Mouse (Mus musculus) layer of hippocampus, postnatal 10 days (tissue): Measurements from ENCODE around the gene Heg1. TPM values are rescaled to one million over a fixed set of nuclear protein-coding genes. Genes with fewer than 3 reads are reported as not detected.

Experiments
- DNase-seq, 2 experiments: peaks; one replicate each; pipeline ENCODE4 v3.0.0; 2021; ENCODE audit warnings: low spot score in 2 of 2
- long read RNA-seq: library from polyadenylated mRNA; stranded (forward); transcript quantifications from one replicate; pipeline ENCODE4 v2.0.0, GENCODE M21; 2023
- total RNA-seq, 2 experiments: library from RNA; stranded (reverse); gene quantifications; 2 replicates each; pipeline ENCODE4 v1.2.3; 2021

Gene Heg1
- 10 to 100 TPM; 31.9 to 32.4 TPM for total RNA-seq
- long read RNA-seq, partial matches to known transcripts: 2 of 10 reads
- long read RNA-seq, other reads (novel, unspliced or antisense): 7 of 10 reads

DNA sequence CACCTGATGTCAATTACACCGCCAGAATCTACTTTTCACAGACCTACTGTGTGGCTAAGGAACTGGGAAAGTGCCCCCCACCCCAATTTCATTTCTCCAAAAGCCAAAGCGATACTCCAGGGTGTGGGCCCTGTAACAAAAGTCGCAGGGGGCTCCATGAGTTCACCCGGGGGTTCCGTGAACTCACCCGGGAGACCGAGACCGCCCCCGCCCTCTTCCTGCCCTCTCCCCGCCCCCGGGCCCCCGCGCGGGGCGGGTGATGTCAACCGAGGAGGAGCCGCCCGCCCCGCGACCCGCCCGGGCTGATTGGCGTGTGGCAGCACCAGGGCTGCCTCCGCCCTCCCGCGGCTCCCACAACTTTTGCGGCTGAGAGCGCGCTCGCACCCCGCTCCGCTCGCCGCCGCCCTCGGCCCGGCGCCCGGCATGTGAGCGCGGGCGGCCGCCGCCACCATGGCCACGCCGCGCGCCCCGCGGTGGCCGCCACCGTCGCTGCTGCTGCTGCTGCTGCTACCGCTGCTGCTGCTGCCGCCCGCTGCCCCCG, at the start of gene Heg1:
Heg1 (plus strand) TSS at position 209 of the 541 bp plus-strand sequence.
- peak; percentile 59 to 72 for DNase-seq

DNA sequence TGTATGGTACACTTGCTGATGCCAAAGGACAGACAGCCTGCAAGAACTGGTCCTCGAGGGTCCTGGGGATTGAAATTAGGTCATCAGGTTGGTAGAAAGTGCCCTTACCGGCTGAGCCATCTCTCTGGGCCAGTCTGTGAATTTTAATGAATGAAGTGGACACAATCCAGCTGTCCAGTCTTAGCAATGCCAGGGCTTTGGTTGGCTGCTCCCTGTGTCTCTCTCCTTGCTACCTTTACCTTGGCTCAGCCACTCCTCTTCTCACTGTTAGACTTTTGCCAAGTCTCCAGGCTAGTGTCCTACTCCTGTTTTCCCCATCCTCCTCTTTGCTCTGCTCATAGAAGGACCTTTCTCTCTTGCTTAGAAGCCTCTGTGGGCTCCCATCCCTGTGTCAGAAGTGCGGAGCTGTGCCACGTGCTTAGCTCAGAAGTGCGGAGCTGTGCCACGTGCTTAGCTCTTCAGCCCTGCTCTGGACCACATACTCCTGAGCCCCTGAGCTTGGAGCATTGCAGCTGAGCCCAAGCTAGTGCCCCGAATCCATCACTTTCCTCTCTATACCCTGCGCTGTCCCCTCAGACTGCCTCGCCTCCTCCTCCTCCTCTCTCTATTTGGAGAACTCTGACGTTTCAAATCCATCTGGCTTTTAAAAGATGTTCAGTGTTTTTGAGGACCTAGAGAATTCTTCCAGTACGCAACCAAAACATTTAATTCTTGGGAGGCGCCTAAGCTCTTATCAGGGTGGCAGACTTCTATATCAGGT, 48.2 kb upstream of the Heg1 start:
- DNase-seq: no peak

DNA sequence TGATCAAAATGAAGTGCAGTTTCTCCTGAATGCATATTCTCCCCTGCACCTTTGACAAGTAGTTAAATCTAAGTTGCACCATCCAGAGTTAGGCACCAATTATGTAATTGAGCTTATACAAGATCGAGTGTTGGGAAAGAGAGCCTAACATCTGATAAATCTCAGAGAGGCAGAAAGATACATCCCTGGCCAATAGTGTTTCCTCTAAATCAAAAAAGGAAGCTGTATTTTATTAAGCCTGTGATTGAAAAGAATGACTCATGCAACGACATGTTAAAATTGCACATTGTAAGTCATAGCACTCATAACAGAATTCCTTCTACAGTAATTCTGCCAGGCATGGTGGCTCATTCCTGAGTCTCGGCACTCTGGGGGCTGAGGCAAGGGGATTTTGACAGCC, 42.4 kb upstream of the Heg1 start:
- DNase-seq: no peak

DNA sequence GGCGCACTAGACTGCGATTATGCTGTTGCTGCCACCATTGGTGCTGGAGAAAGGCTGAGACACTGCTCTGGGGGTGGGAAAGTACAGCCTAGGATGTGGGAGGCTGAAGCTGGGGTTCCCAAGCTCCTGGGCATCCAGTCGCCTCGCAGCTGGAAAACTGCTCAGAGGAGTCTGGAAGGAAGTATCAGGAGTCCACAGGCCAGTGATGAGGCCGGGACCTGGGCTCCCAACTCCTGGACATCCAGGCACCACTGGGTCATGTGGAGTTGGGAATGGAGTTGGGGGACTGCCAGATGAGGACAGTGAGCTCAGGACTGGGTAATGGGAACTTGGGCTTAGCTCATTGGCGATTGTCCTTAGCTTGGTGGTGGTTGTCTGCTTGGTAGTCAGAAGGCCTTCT, 31.1 kb upstream of the Heg1 start:
- no peak for DNase-seq

DNA sequence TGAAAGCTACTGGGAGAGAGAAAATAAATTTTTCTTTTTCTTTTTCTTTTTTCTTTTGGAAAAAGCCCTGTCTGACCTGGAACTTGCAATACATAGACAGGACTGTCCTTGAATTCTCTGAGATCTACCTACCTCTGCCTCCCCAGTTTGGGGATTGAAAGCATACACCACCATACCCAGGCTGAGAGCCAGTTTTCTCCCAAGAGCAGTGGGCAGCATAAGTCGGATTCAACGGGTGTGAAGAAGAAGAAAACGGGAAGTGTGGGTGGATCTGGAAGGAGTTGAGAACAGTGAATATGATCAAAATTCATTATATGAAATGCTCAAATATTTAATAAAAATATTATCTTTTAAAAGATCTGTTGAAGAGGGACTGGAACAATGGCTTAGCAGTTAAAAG, 28.7 kb upstream of the Heg1 start:
- no peak for DNase-seq

DNA sequence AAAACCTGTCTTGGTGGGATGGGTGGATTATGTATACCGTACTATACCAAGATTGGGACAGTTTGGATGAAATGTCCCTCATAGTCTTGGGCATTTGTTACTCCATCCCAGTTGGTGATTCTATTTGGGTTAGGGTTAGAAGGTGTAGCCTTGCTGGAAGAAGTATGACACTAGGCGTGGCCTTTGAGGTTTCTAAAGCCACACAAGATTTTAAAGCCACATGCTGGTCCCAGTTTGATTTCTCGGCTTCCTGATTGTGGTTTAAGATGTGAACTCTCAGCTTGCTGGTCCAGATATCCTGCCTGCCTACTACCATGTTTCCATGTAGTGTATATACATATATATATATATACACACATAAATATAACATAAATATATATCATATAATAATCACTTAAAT, 27.0 kb upstream of the Heg1 start:
- DNase-seq: no peak

DNA sequence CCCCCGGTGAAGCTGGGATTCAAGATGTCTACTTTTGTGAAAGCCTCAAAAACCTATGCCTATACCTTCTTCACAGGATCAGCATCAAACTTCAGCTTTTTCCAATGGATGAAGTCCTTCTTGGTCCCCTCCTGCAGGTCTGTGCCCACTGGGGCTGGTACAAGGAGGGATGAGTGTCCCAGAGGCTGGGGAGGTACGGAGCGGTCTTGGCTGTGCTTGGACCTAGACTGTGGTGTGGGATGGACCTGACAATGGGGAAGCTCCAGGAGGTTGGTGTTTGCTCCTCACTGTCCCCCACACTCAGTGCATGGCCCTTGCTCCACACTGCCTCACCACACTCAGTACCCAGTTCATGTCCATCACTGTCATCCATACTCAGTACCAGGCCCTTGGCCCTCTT, 26.0 kb upstream of the Heg1 start:
- DNase-seq: no peak

DNA sequence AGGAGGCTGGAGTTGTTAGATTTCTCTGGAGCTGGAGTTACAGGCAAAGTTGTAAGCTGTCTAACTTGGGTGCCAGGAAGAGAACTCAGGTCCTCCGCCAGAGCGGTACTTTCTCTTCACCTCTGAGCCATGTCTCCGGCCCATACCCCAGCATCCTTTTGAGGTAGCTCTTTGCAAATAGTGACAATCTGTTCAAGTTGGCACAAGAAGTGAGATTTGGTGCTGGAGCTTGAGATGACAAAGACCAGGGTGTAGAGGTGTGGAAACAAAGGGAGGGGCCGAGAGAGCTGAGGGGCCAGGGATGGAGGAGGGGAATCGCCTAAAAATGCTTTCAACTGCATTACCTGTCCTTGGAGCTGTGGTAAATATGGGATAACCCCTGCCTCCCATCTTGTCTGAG, 24.6 kb upstream of the Heg1 start:
- no peak for DNase-seq

DNA sequence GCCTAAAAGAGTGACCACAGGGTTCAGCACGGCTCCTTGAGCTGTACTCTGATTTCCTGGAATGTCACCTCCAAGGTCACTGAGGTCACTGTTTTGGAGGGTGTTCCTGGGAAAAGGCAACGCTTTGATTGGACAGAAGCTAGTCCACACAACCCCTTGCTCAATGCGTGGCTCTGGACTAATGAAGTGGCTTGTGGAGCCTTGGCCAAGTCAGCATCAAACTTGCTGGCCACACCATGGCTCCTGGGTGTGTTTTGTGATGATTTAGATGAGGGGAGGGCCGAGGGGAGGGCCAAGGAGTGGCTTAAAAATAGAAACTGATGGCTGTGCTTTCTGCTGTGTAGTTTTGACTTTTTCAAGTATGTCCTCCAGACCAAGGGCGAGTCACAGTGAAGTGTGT, 24.0 kb upstream of the Heg1 start:
- DNase-seq: no peak

DNA sequence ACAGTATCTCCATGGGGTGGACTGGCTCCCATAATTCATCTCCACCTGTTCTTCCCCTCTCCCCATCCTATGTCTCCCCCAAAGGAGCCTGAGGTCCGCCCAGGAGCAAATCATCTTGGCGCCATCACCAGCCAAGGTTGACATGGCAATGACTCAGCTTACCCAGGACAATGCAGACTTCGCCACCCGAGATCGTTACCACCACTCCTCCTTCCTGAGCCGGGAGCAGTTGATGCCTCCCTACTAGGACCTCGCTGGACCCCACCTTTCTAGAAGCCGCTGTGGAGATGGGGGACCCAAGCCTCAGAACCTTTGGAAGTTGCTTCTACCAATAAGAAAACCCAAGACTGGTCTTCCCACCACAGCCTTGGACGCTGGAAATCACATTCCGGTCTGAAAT, 21.3 kb upstream of the Heg1 start:
- no peak for DNase-seq

DNA sequence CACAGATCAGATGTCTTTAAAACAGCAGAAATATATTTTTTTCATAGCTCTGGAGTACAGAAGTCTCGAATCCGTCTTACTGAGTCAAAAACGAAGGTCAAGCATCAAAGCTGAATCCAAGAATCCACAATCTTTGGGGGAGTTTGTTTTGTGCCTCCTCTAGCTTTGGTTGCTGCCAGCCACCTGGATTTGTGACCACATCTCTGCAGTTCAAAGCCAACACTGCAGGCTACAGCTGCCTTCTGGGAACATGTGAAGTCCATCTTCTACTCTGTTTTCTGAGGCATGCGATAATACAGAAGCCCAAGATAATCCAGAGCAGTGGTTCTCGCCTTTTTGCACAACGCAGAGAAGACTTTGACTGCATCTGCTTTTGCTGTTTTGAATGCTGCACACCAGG, 17.9 kb upstream of the Heg1 start:
- no peak for DNase-seq

DNA sequence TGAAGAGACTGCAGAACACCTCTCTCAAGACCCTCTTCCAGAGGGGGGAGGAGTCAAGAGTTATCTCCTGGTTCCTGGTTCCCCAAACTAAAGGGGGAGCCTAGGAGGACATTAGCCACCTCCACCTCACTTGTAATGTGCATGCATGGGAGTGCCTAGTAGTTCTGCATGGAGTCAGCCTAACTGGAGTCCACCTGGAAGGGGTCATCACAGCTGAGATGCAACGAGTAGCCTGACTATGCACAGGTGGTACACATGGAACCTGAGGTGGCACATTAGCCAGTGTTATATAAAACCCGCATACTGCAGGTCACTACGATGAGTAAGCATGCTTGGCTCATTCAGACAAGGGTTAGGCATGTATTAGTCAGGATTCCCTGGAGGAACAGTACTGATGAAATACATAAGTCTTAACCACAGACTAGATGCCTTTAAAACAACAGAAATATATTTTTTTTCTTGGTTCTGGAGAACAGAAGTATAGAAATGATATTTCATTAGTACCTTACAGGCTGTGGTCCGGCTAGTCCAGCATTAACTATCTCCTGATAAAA, 17.1 kb upstream of the Heg1 start:
- DNase-seq: no peak

DNA sequence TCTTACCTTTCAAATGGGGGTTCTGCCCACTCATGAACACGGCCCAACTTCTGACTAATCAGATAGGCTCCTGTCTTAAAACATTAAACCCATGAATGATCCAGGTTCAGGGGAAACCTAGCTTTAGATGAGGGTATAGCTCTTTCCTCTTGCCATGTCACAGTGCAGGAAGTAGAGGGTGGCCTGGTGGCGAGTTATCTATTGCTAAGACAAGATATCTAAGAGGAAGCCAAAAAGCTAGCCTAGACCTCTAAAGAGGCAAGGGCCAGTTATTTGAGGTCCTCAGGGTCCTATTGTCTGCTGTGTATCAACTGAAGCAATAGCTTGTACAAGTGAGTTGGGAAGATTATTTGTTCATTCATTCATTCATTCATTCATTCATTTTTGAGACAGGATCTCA, 15.7 kb upstream of the Heg1 start:
- DNase-seq: no peak

DNA sequence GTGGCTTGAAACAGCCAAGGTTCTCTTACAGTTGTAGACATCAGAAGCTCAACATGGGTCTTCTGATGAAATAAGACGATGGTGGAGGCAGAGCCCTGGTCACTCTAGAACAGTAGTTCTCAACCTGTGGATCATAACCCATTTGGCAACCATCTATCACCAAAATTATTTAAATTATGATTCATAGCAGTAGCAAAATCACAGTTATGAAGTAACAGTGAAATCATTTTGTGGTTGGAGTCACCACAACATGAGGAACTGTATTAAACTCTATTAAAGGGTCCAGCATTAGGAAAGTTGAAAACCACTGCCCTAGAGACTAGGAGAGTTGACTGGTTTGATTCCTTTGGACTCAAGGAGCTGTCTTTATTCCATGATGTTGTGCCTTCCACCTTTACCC, 15.1 kb upstream of the Heg1 start:
- DNase-seq: no peak

DNA sequence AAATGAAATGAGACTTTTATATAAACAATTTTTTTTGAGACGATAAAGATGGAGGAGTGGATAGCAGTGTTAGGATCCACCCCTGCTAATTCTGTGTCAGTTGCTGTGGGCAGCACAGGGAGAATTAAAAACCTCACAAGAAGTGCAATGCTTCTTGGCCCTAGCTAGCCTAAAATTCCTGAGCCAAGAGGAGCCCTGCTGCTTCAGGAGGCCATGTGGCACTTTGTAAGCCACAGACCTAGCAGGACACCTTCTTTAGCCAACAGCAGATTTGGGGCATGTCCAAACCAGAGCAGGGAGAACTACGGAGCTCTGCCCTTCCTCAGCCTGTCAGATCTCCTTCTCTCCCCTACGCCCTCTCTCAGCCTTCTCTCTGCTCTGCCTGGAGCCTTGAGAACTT, 13.8 kb upstream of the Heg1 start:
- DNase-seq: no peak

DNA sequence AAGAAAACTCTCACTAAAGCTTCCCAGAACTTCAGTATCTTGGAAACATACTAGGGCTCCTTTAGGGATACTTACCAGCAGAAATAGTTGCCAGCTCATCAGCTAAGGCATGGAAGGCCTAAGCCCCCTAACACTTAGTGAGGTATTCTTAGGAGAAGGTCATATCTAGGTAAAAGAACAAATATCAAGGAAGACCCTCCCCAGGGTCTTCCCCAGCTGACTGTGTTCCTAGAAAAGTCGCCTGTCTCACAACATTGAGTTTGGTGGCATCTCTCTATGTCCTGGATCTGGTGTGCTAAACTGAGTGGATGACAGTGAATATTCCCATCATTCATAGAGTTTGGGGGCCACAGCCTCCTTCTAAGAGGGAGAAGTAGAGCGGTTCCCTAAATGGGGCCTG, 13.2 kb upstream of the Heg1 start:
- DNase-seq: no peak

DNA sequence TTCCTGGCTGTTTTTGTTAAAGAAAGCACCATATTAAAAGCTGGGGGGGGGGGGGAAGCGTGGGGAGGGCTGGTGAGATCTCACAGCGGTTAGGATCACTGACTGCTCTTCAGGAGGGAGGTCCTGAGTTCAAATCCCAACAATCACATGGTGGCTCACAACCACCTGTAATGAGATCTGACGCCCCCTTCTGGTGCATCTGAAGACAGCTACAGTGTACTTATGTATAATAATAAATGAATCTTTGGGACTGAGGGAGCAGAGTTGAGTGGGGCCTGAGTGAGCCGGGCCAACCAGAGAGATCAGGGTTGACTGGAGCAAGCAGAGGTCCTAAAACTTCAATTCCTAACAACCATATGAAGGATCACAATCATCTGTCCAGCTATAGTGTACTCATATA, 12.0 kb upstream of the Heg1 start:
- no peak for DNase-seq

DNA sequence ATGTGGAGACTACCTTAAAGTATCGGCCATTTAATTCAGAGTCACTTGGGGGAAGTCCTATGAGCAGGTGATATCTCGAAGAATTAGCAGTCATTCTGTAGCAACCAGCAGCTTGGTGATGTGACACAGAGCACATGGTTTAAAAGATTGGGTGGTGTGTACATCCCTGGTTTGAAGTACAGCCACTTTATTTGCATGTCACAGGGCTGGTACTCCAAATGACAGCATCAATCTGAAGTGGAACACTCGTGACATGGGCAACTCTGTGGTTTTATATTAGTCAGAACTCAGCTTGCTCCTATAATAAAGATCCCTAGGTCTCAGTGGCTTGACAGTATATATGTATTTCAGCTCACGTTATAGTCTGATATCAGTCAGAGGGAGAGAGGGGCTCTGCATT, 11.5 kb upstream of the Heg1 start:
- DNase-seq: no peak

DNA sequence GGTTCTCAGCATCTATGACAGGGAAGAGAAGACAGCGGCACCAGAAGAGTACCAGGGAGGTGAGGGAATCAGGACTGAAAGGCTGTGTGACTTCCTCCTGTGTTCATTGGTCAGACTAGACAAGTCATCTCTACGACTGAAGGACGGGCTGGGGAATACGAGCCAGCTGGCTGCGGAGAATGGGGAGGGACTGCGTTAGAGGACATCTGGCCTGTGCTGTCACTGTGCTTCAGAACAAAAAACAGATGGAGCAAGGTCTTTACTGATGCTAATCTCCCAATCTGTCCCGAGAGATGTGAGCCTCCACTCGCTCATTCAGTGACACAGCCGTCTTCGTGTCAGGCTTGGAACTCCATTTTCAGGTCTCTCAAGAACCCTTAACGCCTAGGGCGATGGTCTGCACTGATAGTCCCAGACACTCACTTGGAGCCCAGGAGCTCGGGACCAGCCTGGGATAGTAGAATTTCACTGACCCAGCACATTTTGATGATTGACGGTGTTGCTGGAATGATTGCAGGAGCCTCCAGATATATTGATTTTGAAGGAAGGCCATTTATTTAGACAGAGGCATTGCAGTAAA, 10.6 kb upstream of the Heg1 start:
- DNase-seq: no peak

DNA sequence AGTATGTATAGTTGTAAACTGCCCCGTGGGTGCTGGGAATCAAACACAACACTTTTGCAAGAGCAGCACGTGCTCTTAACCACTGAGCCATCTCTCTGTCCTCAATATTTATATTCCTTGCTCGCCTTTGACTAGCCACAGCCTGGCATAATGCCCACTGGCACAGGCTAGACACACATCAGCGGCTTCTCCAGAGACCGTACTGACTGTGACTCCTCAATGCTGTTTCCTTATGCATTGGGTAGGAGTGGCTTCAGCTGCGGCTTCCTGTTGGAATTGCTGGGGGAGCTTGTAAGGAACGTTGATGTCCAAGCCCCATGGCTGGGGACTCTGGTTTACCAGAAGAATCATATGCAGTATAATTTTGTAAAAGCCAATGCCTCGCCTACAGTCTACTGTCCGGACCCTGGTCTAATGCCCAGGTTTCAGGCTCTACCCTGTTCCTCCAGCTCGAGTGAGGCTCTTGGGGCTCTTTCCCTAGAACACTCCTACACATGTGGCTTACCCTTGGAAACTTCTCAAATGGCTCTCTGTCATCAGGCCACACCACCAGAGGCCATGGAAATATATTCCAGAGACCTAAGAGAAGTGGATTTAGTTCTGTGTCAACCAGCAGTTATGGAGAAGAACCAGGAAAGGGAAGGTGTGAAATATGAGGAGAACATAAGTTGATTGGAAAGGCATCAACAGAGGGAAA, 8.9 kb upstream of the Heg1 start:
- no peak for DNase-seq

DNA sequence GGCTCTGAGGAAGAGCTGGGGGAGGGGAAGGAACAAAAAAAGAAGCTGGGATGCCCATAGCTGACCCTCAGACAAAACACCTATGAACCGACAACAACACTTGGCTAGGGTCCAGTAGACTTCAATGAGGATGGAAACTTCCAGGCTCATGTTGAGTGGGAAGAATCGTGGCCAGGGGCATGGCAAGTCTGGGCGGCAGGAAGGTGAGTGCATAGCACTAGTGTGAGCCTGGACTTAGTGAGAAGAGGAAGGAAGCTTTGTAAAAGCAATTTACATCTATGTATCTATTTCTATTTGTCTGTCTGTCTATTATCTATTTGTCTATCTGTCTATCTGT, 8.4 kb upstream of the Heg1 start:
- DNase-seq: no peak
